Mouse (Mus musculus) pancreas, adult 10 weeks (tissue): ENCODE results near the gene Zkscan7. TPM values are rescaled to one million over a fixed set of nuclear protein-coding genes. Genes with fewer than 3 reads are reported as not detected.

Experiments used
- polyA plus RNA-seq: library from polyadenylated mRNA; stranded (reverse); fragments of 350-450 nt; fragmentation: Illumina TruSeq; extraction: RNeasy Lipid Tissue Mini Kit (QIAGEN cat#74804); gene quantifications from one replicate; pipeline ENCODE4 v1.2.3, GENCODE M21; 2015; ENCODE audit warnings: low read depth, low replicate concordance; ENCODE audit not compliant: insufficient read depth

Zkscan7 gene
- polyA plus RNA-seq = 6.2 TPM

GRCm38 (mm10) chr9:122885385-122885784 is at the start of gene Zkscan7:
TSS of gene Zkscan7 (plus strand) at chr9:122885685.

GRCm38 (mm10) chr9:122843760-122844159 is 41.7 kb upstream of the Zkscan7 start, which contains the start of gene Gm35549:
TSS of gene Gm35549 (minus strand) at chr9:122844035.

GRCm38 (mm10) chr9:122865697-122866166 is 19.8 kb upstream of the Zkscan7 start, which contains the start of gene Zfp445:
TSS of gene Zfp445 (minus strand) at chr9:122866006.

GRCm38 (mm10) chr9:122922936-122923381 is 37.5 kb downstream of the Zkscan7 start, which contains the start of gene Zfp105:
TSS of gene Zfp105 (plus strand) at chr9:122923072.

Other genes with a start within 250 kb of the Zkscan7 start
- gene Topaz1, start 138.3 kb upstream of the Zkscan7 start, polyA plus RNA-seq = not detected
- gene Tcaim, start 80.1 kb upstream of the Zkscan7 start, polyA plus RNA-seq = 3.0 TPM
- gene Gm35549, start 41.6 kb upstream of the Zkscan7 start, polyA plus RNA-seq = not detected
- 14.4 TPM for gene Zfp445, start 19.7 kb upstream of the Zkscan7 start, polyA plus RNA-seq
- gene Zfp105, start 37.4 kb downstream of the Zkscan7 start, polyA plus RNA-seq = 1.5 TPM
- gene 1110059G10Rik, start 65.3 kb downstream of the Zkscan7 start, polyA plus RNA-seq = 5.9 TPM
- gene Kif15, start 65.4 kb downstream of the Zkscan7 start, polyA plus RNA-seq = not detected
- 9.6 TPM for gene Tmem42, start 135.6 kb downstream of the Zkscan7 start, polyA plus RNA-seq
- 1.9 TPM for gene Tgm4, start 149.0 kb downstream of the Zkscan7 start, polyA plus RNA-seq
- gene Zdhhc3, start 227.5 kb downstream of the Zkscan7 start, polyA plus RNA-seq = 9.0 TPM
- gene Exosc7, start 227.5 kb downstream of the Zkscan7 start, polyA plus RNA-seq = 16.4 TPM